Mouse (Mus musculus) thymus, adult 18-20 months (tissue): ENCODE results near the gene Cd209a.
"Not testable (repeated sequence)": the region's sequence is repeated elsewhere in the genome, so short reads cannot be mapped to it uniquely, and the experiment has no call there.

Experiments
- DNase-seq, 2 experiments: peaks; one replicate each; pipeline ENCODE4 v3.0.0; 2022; ENCODE audit warnings: mixed read lengths in 2 of 2

The Cd209a gene

DNA sequence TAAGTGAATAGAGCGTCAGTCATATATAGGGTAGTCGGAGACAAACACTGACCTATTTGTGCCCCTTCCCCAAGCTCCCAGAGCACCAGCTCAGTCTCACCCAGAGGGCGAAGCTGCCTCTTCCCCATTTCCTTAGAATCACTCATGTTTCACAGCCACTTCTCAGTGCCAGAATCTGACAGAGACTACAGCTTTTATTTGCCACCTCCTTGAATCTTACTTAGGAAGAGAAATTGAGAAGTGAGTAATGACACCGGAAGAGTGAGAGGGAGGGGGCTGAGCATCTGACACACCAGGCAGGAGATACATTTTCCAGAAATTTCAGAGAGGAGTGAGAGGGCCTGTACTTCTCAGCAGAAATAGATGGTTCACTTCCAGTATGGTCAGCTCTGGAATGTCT lies at the start of gene Cd209a:
Cd209a (minus strand) TSS at position 224 of the 400 bp plus-strand sequence.
- no peak for DNase-seq

DNA sequence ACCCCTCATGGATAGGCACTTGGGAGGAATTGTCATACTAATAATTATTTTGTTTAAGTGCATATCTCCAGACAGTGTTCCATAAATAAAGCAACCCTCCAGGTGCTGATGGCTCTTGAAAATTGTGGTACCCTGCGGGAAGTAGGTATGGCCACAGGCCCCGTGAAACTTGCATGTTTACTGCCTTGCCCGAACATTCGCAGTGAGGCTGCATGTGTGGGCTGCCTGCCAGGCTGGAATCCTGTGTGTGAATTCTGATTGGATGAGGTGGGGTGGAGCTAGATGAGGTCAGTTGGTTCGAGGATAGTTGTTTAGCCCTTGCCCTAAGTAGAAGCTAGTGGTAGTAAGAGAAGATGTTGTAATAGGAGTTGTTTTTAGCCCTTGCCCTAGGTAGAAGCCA lies 19.9 kb upstream of the Cd209a start:
- DNase-seq, result not testable (repeated sequence)

DNA sequence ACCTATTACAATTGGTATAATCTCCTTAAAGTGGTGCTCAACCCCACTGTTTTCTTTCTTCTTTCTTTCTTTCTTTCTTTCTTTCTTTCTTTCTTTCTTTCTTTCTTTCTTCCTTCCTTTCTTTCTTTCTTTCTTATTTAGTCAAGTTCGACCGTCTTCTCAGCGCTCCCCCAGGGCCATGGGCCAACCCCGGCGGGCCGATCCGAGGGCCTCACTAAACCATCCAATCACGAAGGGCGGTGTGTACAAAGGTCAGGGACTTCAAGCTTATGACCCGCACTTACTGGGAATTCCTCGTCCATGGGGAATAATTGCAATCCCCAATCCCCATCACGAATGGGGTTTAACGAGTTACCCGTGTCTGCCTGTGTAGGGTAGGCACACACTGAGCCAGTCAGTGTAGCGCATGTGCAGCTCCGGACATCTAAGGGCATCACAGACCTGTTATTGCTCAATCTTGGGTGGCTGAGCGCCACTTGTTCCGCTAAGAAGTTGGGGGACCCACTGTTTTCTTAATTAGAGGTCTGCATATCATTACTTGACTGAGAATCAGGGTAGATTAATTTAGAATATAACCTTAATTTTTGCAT lies 5.6 kb upstream of the Cd209a start:
- DNase-seq, result peak in 1 of 2 experiments; percentile 9

DNA sequence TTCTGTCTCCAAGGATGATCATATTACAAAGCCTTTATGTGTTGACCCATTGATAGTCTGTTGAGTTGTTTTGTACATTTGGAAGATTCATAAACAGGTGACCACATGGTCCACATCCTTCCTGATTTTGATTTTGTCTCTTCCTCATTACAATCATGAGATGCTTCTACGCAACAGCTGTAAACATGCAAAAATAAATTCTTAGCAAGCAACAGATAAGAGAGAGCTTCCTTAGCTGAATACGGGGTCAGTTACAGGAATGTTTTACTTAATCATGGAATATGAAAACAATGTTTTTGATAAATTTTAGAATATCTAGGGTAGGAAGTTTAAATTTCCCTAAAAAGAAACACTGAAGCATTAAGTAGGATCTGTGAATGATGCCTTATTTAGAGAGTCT lies 11.8 kb downstream of the Cd209a start:
- DNase-seq, result no peak

DNA sequence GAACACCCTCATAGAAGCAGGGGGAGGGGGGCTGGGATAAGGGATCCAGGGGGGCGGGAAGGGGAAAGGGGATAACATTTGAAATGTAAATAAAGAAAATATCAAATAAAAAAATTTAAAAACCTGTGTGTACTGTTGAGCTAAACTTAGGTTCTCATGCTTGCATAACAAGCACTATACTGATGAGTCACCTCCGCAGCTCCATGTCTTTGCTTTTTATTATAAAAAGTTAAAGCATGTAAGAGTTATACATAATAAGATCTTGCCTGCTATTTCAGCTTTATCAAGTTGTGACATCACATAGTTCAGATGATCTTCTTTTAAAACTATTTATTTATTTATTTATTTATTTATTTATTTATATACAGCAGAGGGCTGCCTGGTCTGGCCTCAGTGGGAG lies 13.2 kb downstream of the Cd209a start:
- DNase-seq, result no peak

DNA sequence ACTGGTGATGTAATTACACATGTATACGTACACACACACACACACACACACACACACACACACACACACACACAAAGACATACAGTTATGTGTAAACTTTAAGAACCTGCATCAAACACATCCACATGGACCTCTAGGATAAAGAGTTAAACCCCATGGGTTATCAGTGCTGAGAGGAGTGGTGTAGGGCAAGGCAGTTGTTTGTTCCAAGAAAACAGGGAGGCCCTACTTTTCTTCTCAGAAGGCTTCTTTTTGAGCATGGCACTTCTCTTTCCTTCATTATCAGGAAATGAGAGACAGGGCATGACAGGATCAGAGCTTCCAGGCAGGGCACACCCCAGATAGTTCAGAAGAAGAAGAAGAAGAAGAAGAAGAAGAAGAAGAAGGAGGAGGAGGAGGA lies 14.7 kb downstream of the Cd209a start:
- no peak for DNase-seq

DNA sequence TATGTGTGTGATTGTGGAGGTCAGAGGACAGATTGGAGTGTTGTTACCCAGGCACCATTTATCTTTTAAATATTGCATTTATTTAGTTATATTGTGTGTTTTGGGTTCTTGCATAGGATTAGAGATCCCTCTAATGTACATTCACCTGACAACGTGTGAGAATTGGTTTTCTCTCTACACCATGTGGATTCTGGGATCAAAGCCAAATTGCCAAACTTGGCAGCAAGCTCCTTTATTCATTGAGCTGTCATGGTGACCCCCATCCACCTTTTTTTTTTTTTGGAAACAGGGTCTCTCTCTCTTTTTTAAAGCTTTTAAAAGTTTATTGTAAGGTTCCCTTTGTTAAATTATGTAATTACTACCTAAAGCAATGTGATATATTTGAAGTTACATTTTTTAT lies 27.7 kb downstream of the Cd209a start:
- DNase-seq, result no peak

DNA sequence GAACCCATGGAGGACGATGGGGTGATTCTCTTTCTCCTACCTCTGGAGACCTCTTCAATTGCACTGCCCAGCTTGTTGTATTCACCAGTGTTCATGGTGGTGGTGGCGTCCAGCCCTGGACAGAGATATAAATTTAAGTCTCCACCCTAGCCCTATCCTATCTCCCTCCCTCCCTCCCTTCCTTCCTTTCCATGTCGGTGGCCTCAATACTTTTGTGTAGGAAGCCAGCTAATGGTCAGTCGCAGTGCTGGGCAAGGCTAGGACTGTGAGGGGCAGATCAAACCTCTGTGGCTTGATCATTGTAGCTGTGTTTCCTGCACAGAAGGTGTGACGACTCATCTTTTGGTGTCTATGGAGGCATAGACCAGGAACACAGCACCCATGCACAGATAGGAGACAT lies 28.2 kb downstream of the Cd209a start, which contains the start of gene Clec4g:
Clec4g (minus strand) TSS at position 101 of the 400 bp plus-strand sequence.
- no peak for DNase-seq

DNA sequence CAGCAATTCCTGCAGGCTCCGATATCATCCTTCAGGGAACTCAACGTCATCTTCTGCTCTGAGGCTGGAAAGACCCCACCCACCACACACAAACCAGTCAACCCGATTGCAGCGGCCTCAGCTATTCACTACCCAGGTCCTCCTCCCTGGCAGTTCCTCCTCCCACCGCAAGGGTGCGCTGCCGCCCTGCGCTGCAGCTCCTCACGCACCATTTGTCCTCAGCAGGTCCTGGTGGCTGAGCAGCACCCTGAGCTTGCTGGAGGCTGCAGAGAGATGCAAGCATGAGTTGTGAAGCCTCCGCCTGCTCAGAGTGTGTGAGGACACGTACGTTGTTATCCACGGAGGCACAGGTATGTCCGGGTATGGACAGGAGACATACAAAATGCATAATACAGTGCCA lies 30.2 kb downstream of the Cd209a start:
- peak; percentile 33 to 51 for DNase-seq

DNA sequence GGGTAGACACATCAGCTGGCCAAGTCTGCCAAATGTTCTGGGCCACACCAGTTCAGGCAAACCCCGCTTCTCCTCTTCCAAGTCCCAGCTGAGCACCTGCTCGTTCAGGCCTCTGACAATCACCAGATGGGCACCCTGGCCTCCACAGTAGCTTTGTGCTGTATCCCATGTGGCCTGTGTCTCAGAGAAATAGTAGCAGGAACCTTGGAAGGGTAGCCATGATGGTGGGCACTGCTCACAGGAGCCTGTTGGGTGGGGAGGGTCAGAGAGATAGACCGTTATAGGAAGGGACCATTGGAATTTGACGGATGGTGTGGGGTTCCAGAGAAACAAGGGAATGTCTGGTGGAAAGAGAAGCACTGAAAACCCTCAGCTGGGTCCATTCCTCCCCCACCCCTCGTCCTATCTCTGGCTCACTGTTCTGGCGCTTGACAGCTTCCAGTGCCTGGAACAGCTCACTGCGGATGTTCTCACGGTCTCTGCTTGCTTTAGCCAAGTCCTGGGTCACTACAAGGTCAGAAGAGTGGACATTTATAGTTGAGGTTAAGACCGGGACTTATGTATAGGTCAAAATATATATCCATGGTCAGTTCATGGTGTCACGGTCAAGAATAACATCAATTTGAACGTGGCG lies 31.3 kb downstream of the Cd209a start:
- DNase-seq, result no peak

DNA sequence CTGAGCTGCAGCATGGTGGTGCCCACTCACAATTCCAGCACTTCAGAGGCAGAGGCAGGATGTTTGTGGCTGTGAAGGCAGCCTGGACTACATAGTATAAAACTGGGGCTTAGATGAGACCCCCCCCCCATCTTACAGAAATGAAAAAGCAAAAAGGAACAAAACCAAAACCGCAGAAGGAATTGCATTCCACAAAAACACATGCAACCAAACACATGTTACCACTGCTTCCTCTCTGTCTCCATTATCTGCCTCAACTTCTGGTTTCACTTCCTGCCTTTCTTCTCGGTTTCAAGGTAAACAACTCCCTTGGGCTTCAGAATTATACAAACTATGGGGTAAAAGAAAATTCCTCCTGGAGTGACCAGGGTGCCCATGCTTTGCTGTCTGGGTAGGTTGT lies 37.1 kb downstream of the Cd209a start:
- DNase-seq, result no peak

DNA sequence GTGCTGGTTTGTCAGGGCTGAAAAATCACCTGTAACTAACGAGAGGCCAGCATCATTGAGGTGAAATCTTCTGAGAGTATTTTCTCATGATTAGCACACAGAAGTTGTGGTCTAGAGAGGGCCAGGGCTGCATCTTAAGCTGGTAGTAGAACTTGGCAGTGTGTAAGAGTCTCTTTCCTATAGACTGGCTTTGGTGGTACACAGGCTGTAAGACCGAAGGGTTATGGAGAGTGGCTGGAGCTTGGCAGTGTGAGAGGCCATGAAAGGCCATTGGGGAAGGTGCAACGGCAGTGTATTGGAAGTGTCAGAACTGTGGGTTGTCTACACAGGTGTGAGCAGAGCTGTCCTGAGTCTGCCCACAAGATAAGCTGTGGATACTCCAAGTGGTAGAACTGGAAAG lies 38.5 kb downstream of the Cd209a start:
- DNase-seq, result no peak

DNA sequence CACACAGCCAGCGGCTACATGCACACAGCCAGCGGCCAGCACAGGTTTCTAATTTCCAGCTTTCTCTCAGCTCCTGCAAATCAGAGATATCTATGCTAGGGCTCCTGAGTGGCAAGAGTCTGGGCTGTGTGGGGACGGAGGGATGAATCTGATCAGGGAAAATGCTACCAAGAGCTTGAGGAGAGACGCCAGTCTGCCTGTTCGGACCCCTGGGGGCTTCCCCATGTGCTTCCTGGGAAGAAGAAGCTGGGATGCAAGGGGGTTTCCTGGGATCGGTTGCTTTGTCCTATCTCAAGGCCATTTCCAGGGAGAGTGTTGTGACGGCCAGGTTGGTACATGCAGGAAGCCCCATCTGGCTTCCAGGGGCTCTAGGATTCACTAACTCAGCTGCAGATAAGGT lies 41.2 kb downstream of the Cd209a start:
- DNase-seq, result no peak

DNA sequence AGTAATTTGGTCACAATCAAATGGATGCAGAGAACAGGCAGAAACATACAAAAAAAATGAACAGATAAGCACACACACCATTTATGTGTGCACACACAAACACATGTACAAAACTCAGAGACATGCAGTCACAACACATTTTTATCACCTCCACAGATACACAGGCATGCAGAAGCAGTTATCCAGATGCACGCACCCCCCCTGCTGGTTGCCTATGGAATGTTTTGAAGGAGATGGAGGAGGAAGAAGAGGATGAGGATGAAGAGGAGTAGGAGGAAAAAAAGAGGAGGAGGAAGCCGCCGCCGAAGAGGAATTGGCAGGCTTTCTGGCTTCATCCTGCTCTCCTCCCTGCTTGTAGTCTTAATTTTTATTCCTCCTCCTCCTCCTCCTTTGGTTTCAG lies 43.1 kb downstream of the Cd209a start:
- DNase-seq, result no peak

DNA sequence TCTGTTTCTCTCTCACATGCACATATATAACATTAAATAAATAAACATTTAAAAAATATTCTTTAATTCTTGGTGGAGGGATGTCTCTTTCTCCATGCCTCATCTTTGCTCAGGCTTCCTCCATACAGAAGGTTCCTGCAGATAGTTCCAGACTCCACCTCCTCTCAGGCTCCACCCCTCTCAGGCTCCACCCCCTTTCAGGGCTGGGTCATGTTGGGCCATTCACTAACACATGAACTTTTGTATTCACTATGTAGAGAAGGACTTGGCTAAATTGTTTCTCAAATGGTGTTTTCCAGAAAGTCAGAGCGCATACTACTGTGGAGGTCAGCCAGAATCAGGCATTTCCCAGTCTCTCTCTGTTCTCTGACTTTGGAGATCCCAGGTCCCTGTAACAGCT lies 47.3 kb downstream of the Cd209a start:
- DNase-seq, result no peak

DNA sequence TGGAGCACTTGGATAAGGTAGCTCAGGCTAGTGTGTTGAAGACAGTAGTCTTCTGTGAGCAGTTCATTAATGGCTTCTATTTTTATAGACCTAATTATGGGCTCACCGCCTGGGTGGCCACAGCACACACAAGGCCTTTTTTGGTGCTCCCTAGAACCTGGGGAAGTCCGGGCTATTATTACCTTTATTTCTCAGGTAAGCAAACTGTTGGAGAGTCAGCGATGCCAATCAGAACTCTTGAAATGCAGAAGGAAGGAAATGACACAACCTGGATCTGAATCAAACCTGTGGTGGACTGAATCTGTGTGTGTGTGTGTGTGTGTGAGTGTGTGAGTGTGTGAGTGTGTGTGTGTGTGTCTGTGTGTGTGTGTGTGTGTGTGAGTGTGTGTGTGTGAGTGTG lies 54.7 kb downstream of the Cd209a start, which contains the start of gene Fcer2a:
Fcer2a (minus strand) TSS at position 55 of the 400 bp plus-strand sequence.
- no peak for DNase-seq
